Mouse (Mus musculus) ZHBTc4 (cell line): ENCODE data around the gene Xxylt1.

Source experiments
- DNase-seq: peaks from one replicate; pipeline ENCODE4 v3.0.0-alpha.2; 2011; ENCODE audit warnings: low read depth, low spot score

The Xxylt1 gene

GRCm38 (mm10) chr16:30990661-30991060 is 90.6 kb downstream of the Xxylt1 start:
- no peak for DNase-seq

- no peak for DNase-seq
Measured at GRCm38 (mm10) chr16:30988225-30988624, 93.0 kb downstream of the Xxylt1 start.

GRCm38 (mm10) chr16:30987684-30988083 is 93.5 kb downstream of the Xxylt1 start:
- no peak for DNase-seq

- DNase-seq: no peak
Measured at GRCm38 (mm10) chr16:30984826-30985545, 96.2 kb downstream of the Xxylt1 start.

- no peak for DNase-seq
Measured at GRCm38 (mm10) chr16:30984101-30984500, 97.1 kb downstream of the Xxylt1 start.

GRCm38 (mm10) chr16:30983699-30984098 is 97.5 kb downstream of the Xxylt1 start:
- no peak for DNase-seq

GRCm38 (mm10) chr16:30983281-30983680 is 98.0 kb downstream of the Xxylt1 start:
- DNase-seq: no peak

- DNase-seq: no peak
Measured at GRCm38 (mm10) chr16:30981345-30981744, 99.9 kb downstream of the Xxylt1 start.

- DNase-seq: no peak
Measured at GRCm38 (mm10) chr16:30979905-30980304, 101.3 kb downstream of the Xxylt1 start.

- DNase-seq: no peak
Measured at GRCm38 (mm10) chr16:30977728-30978127, 103.5 kb downstream of the Xxylt1 start.

- peak; percentile 96 for DNase-seq
Measured at GRCm38 (mm10) chr16:30977186-30977585, 104.0 kb downstream of the Xxylt1 start.

- no peak for DNase-seq
Measured at GRCm38 (mm10) chr16:30974549-30974948, 106.7 kb downstream of the Xxylt1 start.

GRCm38 (mm10) chr16:30973416-30973815 is 107.8 kb downstream of the Xxylt1 start:
- no peak for DNase-seq

- peak; percentile 28 for DNase-seq
Measured at GRCm38 (mm10) chr16:30971950-30972541, 109.2 kb downstream of the Xxylt1 start.

GRCm38 (mm10) chr16:30969266-30970064 is 111.8 kb downstream of the Xxylt1 start:
- peak; percentile 50 for DNase-seq

- DNase-seq: no peak
Measured at GRCm38 (mm10) chr16:30968402-30969151, 112.7 kb downstream of the Xxylt1 start.

- DNase-seq: no peak
Measured at GRCm38 (mm10) chr16:30966684-30967083, 114.5 kb downstream of the Xxylt1 start.

GRCm38 (mm10) chr16:30964891-30965290 is 116.3 kb downstream of the Xxylt1 start:
- peak; percentile 86 for DNase-seq

GRCm38 (mm10) chr16:30964411-30964810 is 116.8 kb downstream of the Xxylt1 start:
- DNase-seq: peak; percentile 56

GRCm38 (mm10) chr16:30962515-30962914 is 118.7 kb downstream of the Xxylt1 start:
- no peak for DNase-seq

GRCm38 (mm10) chr16:30961176-30961575 is 120.1 kb downstream of the Xxylt1 start:
- DNase-seq: no peak

GRCm38 (mm10) chr16:30960266-30960665 is 121.0 kb downstream of the Xxylt1 start:
- DNase-seq: no peak
